Mouse (Mus musculus) heart, adult 11 months (tissue): ENCODE data around the gene Morc1.

Experiments
- DNase-seq: peaks from one replicate; pipeline ENCODE4 v3.0.0; 2022

The Morc1 gene

GRCm38 (mm10) chr16:48431027-48431426 is at the start of gene Morc1:
TSS of gene Morc1 (plus strand) at chr16:48431237.
- no peak for DNase-seq

GRCm38 (mm10) chr16:48383582-48384257 is 47.3 kb upstream of the Morc1 start:
- DNase-seq, result no peak

GRCm38 (mm10) chr16:48386982-48387381 is 44.1 kb upstream of the Morc1 start:
- DNase-seq, result no peak

- no peak for DNase-seq
These were observed 35.8 kb upstream of the Morc1 start for GRCm38 (mm10) chr16:48395278-48395677.

- DNase-seq, result no peak
These were observed 28.1 kb upstream of the Morc1 start for GRCm38 (mm10) chr16:48402963-48403362.

- DNase-seq, result no peak
These were observed 27.6 kb upstream of the Morc1 start for GRCm38 (mm10) chr16:48403423-48403822.

GRCm38 (mm10) chr16:48404009-48404408 is 27.0 kb upstream of the Morc1 start:
- DNase-seq, result no peak

GRCm38 (mm10) chr16:48405674-48406403 is 25.2 kb upstream of the Morc1 start:
- no peak for DNase-seq

- DNase-seq, result no peak
These were observed 21.5 kb upstream of the Morc1 start for GRCm38 (mm10) chr16:48409580-48409979.

- DNase-seq, result no peak
These were observed 20.9 kb upstream of the Morc1 start for GRCm38 (mm10) chr16:48410125-48410524.

- no peak for DNase-seq
These were observed 18.8 kb upstream of the Morc1 start, which contains the start of gene Gm5485 for GRCm38 (mm10) chr16:48412246-48412645. TSS of gene Gm5485 (minus strand) at chr16:48412416.

- DNase-seq, result no peak
These were observed 12.5 kb upstream of the Morc1 start for GRCm38 (mm10) chr16:48418557-48418956.

GRCm38 (mm10) chr16:48419035-48419434 is 12.0 kb upstream of the Morc1 start:
- DNase-seq, result no peak

- DNase-seq, result no peak
These were observed 8.5 kb upstream of the Morc1 start for GRCm38 (mm10) chr16:48422501-48422900.

- no peak for DNase-seq
These were observed 7.0 kb upstream of the Morc1 start for GRCm38 (mm10) chr16:48424069-48424468.

- peak; percentile 27 for DNase-seq
These were observed 1.6 kb upstream of the Morc1 start for GRCm38 (mm10) chr16:48429427-48429826.

- no peak for DNase-seq
These were observed 4.4 kb downstream of the Morc1 start for GRCm38 (mm10) chr16:48435454-48435853.

GRCm38 (mm10) chr16:48437476-48437875 is 6.4 kb downstream of the Morc1 start:
- no peak for DNase-seq

GRCm38 (mm10) chr16:48444589-48444988 is 13.6 kb downstream of the Morc1 start:
- peak; percentile 85 for DNase-seq

- no peak for DNase-seq
These were observed 15.3 kb downstream of the Morc1 start for GRCm38 (mm10) chr16:48446161-48446925.

- no peak for DNase-seq
These were observed 22.2 kb downstream of the Morc1 start for GRCm38 (mm10) chr16:48453264-48453663.

GRCm38 (mm10) chr16:48473396-48473795 is 42.4 kb downstream of the Morc1 start:
- no peak for DNase-seq
